Mouse (Mus musculus): ENCODE measurements around the gene Lyst.

DNA sequence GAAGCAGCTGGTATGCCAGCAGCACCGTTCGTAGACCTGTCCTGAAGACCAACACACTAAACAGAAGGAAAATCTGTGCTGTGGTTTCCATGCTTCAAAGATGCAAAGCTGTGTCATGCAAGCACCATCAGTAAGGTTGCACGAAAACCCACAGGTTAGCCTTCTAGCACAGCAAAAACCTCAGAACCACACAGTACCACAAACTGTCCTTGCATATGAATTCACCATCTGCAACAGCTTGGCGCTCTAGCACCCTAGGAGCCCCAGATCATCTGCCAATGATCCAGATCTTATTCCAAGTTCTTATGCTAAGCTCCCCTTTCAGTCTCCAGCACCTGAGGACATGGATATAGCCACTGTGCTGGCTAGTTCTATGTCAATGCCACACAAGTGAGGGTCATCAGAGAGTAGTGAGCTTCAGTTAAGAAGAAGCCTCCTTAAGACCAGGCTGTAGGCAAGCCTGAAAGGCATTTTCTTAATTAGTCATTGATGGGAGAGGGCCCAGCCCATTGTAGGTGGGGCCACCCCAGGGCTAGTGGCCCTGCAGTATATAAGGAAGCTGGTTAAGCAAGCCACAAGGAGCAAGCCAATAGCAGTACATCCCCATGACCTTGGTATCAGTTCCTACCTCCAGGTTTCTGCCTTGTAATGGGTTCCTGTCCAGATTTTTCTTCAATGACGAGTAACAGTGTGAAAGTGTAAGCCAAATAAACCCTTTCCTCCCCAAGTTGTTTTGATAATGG is 33.0 kb upstream of the Lyst start:
- TF ChIP-seq CTCF (IDR thresholded peaks at IDR 0.05; ENCODE audit: borderline replicate concordance, insufficient read depth, low read length) (no peak), POLR2A (IDR thresholded peaks at IDR 0.05; ENCODE audit: low read depth, low read length) (no peak)

Data from embryonic fibroblast, embryonic 13.5 days (primary cell).